In the genomic region with DNA sequence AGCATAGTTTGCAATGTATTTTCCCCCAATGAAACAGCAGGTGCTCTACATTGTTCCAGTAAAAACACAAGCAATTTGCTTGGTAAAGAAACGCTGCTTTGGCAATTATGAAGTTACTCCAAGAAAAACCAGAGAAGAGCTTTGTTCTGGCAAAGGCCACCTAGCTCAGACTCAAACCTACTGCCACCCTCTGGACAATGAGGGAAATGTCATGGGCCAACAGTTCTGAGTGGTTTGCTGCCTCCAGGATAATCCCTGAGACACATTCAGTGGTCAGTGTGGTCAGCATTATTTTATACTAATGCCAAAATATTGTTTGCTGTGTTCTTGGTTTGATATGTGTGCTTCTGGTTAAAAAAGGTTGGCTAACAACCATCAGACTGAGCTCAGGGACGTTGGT, we compare ENCODE assay signal across 8 mouse cellular contexts. TPM values are rescaled to one million over a fixed set of nuclear protein-coding genes. Genes with fewer than 3 reads are reported as not detected.
DNase-seq lines count a peak whose midpoint lies in the region; ATAC-seq lines count a peak whose summit lies in the region.
"Had no signal": no experiment of that assay in that cellular context is flagged by ENCODE, and none has a peak within 500 bp of the region (broad histone marks: within the 10 kb centered on the region; RNA-seq: fewer than 3 reads in every experiment).

No protein-coding gene starts in this region.

- no peak for DNase-seq in neural tube, embryonic 10.5 days (ENCODE audit: extremely low spot score, low spot score)
- DNase-seq in R1 (ENCODE audit: low read depth, low spot score), result peak; percentile 48
- peak; percentile 15 for DNase-seq in cerebellum, adult 9-10 months
- DNase-seq in induced T-regulatory cell, adult 2 months (ENCODE audit: low read depth), result peak; percentile 32
- DNase-seq in left cerebral cortex, postnatal 36 days (ENCODE audit: low spot score in 2 of 2), result peak; percentile 13 to 34
- DNase-seq in retina, adult 2 months (ENCODE audit: low read depth, low spot score), result peak; percentile 25

- no peak overlapping the region for H3K4me2 ChIP-seq in neural tube, embryonic 12.5 days (replicated peaks)
- H3K4me2 ChIP-seq: neural tube, embryonic 13.5 days had no signal

- H3K9ac ChIP-seq in neural tube, embryonic 12.5 days, result no peak overlapping the region
- H3K9ac ChIP-seq: neural tube, embryonic 13.5 days had no signal

- H3K9me3 ChIP-seq in neural tube, embryonic 12.5 days, result no peaks in the 10 kb centered on the region
- H3K9me3 ChIP-seq: neural tube, embryonic 13.5 days had no signal

- 62% methylated on average over 2 of the region's 2 CpGs for WGBS in neural tube, embryonic 12.5 days

- no peak overlapping the region for H3K4me3 ChIP-seq in neural tube, embryonic 12.5 days
- H3K4me3 ChIP-seq: neural tube, embryonic 13.5 days had no signal

- H3K27ac ChIP-seq in neural tube, embryonic 12.5 days, result no peak overlapping the region
- H3K27ac ChIP-seq: neural tube, embryonic 13.5 days had no signal

- intact Hi-C loops in left cerebral cortex, postnatal 36 days (cut with DNase I), result no loop called here

- no peaks in the 10 kb centered on the region for H3K27me3 ChIP-seq in neural tube, embryonic 12.5 days (replicated peaks)
- H3K27me3 ChIP-seq: neural tube, embryonic 13.5 days had no signal

- no peaks in the 10 kb centered on the region for H3K4me1 ChIP-seq in neural tube, embryonic 12.5 days
- H3K4me1 ChIP-seq: neural tube, embryonic 13.5 days had no signal

- ATAC-seq in neural tube, embryonic 12.5 days (ENCODE audit: low FRiP score, low read depth), result 0 out of 2 replicates have a peak, but pooled peaks have one; percentile 25

- H3K36me3 ChIP-seq in neural tube, embryonic 12.5 days, result no peaks in the 10 kb centered on the region
- H3K36me3 ChIP-seq: neural tube, embryonic 13.5 days had no signal

RNA-seq across cellular contexts. Expression of a gene that starts 25.6 kb away (rescaled TPM):
- 2.3 and 2.9 TPM in 2 replicates for polyA plus RNA-seq in neural tube, embryonic 12.5 days (2016; fragmentation: Nextera tagmentation; extraction: Ambion mirVana)
- under 1 TPM; 0.62 to 0.72 TPM for total RNA-seq in left cerebral cortex, postnatal 36 days (2021)

RNA-seq across cellular contexts. Expression of a gene that starts 56.0 kb away (rescaled TPM):
- 443 and 504 TPM in 2 replicates for polyA plus RNA-seq in neural tube, embryonic 12.5 days (2016; fragmentation: Nextera tagmentation; extraction: Ambion mirVana)
- 10 to 100 TPM; 76.4 to 84.5 TPM for total RNA-seq in left cerebral cortex, postnatal 36 days (2021)
